Mouse (Mus musculus): ENCODE measurements around the gene Srrm1. TPM values are rescaled to one million over a fixed set of nuclear protein-coding genes. Genes with fewer than 3 reads are reported as not detected.

The Srrm1 gene
- polyA plus RNA-seq, 1 experiment from 2014 or later, result 174 TPM

Other genes starting within 250 kb of the Srrm1 start
- 0.19 and 1.1 TPM in 2 replicates for gene Runx3, start 232.7 kb downstream of the Srrm1 start, polyA plus RNA-seq (2015; fragmentation: Nextera tagmentation; extraction: Ambion mirVana)
- gene Clic4, start 80.5 kb downstream of the Srrm1 start, polyA plus RNA-seq (2015; fragmentation: Nextera tagmentation; extraction: Ambion mirVana), result 45.3 and 62.7 TPM in 2 replicates
- 1.7 and 2.2 TPM in 2 replicates for gene Ncmap, start 44.9 kb upstream of the Srrm1 start, polyA plus RNA-seq (2015; fragmentation: Nextera tagmentation; extraction: Ambion mirVana)
- 44.0 and 47.8 TPM in 2 replicates for gene Rcan3, start 80.5 kb upstream of the Srrm1 start, polyA plus RNA-seq (2015; fragmentation: Nextera tagmentation; extraction: Ambion mirVana)
- gene Stpg1, start 141.5 kb upstream of the Srrm1 start, polyA plus RNA-seq (2015; fragmentation: Nextera tagmentation; extraction: Ambion mirVana), result 0.23 and 0.37 TPM in 2 replicates
- 8.0 and 8.7 TPM in 2 replicates for gene Nipal3, start 141.7 kb upstream of the Srrm1 start, polyA plus RNA-seq (2015; fragmentation: Nextera tagmentation; extraction: Ambion mirVana)
- gene Grhl3, start 220.3 kb upstream of the Srrm1 start, polyA plus RNA-seq (2015; fragmentation: Nextera tagmentation; extraction: Ambion mirVana), result 1.1 and 2.6 TPM in 2 replicates